Mouse (Mus musculus) lung, adult 18-20 months (tissue): ENCODE data around the gene Fdps.

ENCODE experiments used
- DNase-seq, 2 experiments: peaks; one replicate each; pipeline ENCODE4 v3.0.0; 2022; ENCODE audit warnings: mixed read lengths in 2 of 2

Gene Fdps

GRCm38 (mm10) chr3:89101812-89102494 lies at the start of gene Fdps:
TSS of gene Fdps (minus strand) at chr3:89101959.
- peak; percentile 98 to 99 for DNase-seq

GRCm38 (mm10) chr3:89148567-89148966 lies 46.8 kb upstream of the Fdps start:
- DNase-seq: no peak

GRCm38 (mm10) chr3:89147979-89148311 lies 46.2 kb upstream of the Fdps start:
- DNase-seq: no peak

GRCm38 (mm10) chr3:89147101-89147978 lies 45.6 kb upstream of the Fdps start:
- DNase-seq: peak; percentile 45 to 50

DNA sequence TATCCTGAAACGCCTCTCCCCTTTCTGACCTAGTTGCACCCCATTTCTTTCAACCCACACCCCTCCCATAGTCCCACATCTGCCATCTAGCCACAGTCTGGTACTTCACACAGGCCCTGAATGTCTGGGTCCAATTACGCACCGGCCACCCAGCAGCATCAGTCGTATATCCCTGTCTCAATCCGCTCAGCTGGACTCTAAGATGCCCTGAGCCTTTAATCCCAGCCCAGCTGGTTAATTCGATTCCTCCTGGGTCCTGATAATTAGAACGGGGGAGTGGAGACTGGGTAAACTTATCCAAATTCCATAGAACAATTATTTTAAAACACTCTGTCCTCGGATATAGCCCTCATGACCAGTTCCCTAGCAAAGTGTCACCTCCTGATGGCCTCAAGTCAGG lies 43.8 kb upstream of the Fdps start:
- DNase-seq: no peak

GRCm38 (mm10) chr3:89144821-89145220 lies 43.1 kb upstream of the Fdps start:
- no peak for DNase-seq

DNA sequence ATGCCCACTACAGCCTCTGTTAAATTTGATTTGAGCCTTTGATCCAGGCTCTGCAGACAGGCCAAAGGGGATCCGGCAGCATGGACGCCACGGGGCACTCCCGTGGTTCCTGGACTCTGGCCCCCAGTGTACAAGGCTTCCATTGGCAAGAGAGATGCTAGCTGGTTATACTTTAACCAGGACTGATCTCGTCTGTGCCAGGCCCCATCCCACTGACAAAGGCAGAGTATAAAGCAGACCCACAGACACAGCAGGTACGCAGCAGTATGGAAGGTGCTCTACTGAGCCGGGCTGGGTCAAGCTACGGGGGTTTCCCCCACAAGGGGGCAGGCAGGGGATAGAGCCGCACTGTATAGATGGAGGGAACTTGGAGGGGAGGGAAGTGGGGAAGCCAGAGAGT lies 34.6 kb upstream of the Fdps start:
- DNase-seq: no peak

GRCm38 (mm10) chr3:89135958-89136357 lies 34.2 kb upstream of the Fdps start, which contains the start of gene Pklr:
TSS of gene Pklr (plus strand) at chr3:89136142.
- DNase-seq: no peak

- DNase-seq: no peak
These were observed 32.0 kb upstream of the Fdps start for GRCm38 (mm10) chr3:89133752-89134151.

- no peak for DNase-seq
These were observed 31.3 kb upstream of the Fdps start for GRCm38 (mm10) chr3:89133063-89133450.

DNA sequence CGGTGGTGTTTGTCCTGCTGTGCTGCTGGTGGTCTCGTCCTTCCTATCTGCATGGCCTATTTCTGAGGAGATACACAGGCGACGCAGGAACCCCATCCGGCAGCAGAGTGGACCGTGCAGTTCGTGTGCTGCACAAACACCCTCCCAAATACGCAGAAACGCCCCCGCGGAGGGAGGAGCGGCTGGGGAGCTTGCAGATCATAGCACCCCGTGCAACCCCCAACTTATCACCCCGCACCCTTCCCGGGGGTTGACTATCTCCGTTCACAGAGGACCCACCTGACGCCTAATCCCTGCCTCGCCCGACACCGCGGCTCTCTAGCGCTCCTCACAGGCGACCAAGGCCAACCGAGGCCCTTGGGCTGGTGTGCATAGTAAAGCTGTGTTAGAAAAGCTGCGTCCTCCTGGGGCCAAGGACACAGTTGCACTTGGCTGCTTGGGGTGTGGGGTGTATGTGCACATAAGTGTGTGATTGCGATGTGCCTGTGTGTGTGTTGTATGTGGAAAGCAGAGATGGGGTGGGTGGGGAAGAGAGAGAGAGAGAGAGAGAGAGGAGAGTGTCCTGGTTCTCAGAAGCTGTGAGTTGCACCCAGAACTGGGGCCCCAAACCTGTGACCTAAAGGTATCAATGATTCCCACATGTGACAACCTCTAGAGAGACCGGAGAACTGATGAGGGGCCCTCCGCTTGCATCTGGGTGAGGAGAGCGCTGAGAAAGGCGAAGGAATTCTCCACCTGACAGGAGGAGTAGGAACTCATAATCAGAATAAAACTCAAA lies 30.7 kb upstream of the Fdps start:
- DNase-seq: peak in 1 of 2 experiments; percentile 17

DNA sequence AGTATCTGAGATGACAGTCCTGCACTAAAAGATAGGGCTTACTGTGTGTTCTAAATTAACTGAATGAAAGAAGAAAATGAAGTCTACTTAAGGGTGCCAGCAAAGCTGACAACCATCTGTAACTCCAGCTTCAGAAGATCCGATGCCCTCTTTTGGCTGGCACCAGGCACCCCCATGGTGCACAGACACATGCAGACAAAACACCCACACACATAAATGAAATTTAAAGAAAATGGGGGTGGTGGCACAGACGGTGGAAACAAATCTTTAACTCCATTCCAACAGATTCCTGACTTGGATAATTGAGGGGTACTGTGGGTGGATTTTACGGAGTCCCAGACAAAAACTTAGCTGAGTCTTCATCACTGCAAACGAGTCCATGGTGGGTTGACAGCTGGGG lies 30.1 kb upstream of the Fdps start:
- DNase-seq: no peak

DNA sequence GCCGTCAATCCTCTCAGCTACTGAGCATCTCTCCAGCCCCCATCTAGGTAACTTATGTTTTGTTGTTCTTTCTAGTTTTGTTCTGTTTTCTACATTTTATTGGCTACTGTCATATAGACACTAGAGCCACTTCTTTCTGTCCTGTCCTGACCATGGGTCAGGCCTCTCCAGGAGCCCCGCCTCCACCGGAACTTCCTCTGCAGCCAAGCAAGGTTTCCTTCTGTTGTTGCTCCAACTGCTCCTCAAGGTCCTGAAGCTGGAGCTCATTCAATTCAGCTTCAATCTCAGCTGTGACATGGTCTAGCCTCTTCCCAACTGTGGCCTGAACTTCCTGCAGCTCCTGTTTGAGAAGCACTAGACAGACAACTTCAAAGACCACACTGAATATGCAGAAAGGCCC lies 28.1 kb upstream of the Fdps start:
- DNase-seq: no peak

DNA sequence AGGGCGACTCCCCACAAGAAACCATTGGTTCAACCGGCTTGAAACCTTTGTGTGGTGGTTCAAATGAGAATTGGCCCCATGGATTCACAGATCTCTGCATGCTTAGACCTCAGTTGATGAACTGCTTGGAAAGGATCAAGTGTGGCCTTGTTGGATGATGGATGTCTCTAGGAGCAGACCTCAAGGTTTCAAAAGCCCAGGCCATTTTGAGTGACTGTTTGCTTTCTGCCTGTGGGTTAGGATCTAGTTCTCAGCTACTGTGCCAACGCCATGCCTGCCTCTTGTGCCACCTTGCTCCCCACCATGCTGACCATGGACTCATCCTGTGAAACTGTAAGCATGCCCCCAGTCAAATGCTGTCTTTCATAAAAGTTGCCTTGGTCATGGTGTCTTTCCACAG lies 24.2 kb upstream of the Fdps start:
- DNase-seq: no peak

GRCm38 (mm10) chr3:89124241-89124640 lies 22.5 kb upstream of the Fdps start:
- DNase-seq: no peak

DNA sequence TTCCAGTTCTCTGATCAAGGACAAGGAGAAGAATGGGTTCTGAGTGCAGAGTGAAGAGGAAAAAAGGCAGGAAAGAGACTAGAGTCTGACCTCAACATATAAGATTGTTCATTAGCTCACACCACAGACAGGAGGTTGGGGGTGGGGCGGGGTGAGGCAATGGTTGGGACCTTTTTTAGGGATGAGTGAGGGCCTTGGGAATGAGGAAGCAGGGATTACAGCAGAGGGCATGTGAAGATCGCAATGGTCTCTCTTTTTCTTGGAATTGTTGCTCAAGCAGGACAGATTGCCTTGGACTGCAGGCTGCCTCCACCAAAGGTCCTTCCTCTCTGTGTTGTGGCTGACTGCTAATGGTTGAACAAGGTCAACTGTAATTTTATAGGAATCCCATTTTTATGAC lies 21.6 kb upstream of the Fdps start:
- DNase-seq: peak; percentile 42 to 60

GRCm38 (mm10) chr3:89115522-89115921 lies 13.8 kb upstream of the Fdps start:
- DNase-seq: peak in 1 of 2 experiments; percentile 32

DNA sequence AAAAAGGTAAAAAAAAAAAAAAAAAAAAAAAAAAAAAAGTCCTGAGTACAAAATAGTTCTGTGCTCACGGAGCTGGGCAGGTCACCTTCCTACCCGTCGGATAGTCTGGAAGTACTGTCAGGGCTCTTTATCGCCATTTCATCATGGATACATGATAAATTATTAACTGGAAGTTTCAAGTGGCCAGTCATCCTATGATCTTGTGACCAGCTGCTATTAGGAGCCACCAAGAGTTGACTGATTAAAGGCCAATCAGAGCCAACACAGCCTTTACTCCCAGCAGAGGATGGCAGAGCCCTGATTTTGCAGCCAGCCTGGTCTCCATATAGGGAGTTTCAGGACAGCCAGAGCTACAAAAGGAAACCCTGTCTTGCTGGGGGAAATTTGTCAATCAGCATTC lies 11.3 kb upstream of the Fdps start:
- no peak for DNase-seq

- DNase-seq: no peak
These were observed 6.4 kb upstream of the Fdps start for GRCm38 (mm10) chr3:89108146-89108545.

GRCm38 (mm10) chr3:89107545-89107944 lies 5.8 kb upstream of the Fdps start:
- DNase-seq: no peak

DNA sequence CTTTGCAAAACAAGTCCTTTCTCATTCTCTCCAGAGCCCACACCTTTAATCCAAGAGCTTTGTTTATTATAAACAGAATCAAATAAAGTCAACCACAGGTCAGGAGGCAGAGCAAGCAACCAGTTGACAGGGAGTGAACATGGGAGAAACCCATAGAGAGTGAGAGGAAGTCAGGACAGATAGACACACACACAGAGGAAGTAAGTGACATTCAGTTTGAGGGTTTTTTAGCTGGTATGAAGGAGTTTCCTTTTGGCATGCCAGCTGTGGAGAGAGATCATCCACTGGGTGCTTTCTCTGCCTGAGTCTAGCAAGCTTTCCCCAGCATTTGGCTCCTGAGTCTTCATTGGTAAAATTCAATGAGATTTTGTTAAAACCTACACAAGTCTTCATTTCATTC lies 5.1 kb upstream of the Fdps start:
- DNase-seq: no peak

GRCm38 (mm10) chr3:89103291-89103595 lies 1.5 kb upstream of the Fdps start:
- DNase-seq: no peak

- no peak for DNase-seq
These were observed 934 bp upstream of the Fdps start for GRCm38 (mm10) chr3:89102495-89103290.
